Mouse (Mus musculus) ovary, adult 18-20 months (tissue): Measurements from ENCODE around the gene Fads2.

Experiments used
- DNase-seq: peaks from one replicate; pipeline ENCODE4 v3.0.0; 2022; ENCODE audit warnings: low spot score, mixed read lengths

Gene Fads2

DNA sequence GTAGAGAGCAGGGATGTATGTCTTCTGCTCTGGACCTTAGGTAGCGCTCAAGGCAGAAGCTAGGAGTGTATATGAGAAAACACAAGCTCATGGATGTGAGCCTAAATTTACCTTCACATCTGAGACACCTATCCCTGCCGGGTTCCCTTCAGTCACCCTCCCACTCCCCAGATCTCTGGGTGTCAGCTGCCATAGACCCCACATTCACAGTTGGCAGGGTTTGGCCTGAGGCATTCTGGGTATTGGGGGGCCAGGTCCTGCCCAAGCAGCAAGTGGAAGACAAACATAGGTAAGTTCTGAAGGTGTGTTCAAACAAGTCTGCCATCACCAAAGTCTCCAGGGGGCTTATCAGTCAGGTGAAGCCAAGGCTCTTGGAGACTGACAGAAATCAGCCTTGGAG lies 39.9 kb downstream of the Fads2 start:
- no peak for DNase-seq

DNA sequence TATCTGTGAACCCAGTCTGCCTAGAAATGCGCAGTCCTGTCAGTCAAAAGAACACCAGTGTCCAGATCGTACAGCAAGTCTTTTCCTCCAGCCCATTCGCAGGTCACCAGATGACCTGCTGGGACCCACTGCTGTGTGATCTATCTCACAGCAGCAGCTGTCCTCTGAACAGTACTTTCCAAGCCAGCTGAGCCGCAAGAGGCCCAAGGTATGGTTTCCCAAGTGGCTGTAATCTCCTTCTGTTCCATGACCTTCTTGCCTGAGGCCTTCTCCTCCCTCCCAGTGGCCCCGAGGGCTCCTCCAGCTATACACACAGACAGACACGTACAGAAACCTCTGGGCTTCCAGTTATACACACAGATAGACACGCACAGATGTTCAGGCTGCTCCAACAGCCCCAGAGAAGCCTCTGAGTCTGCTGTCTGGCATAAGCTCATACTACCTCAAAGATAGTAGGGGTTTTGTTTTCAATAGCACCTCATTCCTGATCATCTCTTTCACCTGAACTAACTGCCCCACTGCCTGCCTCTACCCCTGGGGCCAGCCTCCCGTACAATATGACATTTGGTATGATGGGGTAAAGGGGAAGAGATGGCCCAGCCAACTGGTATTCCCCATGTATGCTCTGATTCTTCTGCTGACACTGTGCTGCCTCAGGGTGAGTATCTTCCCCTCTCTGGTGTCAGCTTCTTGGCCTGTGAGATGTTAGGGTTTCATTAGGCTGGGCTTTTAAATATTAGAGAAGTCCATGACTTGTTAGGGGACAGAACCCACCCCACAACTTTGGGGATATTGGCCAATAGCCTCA lies 40.6 kb downstream of the Fads2 start:
- DNase-seq = no peak

DNA sequence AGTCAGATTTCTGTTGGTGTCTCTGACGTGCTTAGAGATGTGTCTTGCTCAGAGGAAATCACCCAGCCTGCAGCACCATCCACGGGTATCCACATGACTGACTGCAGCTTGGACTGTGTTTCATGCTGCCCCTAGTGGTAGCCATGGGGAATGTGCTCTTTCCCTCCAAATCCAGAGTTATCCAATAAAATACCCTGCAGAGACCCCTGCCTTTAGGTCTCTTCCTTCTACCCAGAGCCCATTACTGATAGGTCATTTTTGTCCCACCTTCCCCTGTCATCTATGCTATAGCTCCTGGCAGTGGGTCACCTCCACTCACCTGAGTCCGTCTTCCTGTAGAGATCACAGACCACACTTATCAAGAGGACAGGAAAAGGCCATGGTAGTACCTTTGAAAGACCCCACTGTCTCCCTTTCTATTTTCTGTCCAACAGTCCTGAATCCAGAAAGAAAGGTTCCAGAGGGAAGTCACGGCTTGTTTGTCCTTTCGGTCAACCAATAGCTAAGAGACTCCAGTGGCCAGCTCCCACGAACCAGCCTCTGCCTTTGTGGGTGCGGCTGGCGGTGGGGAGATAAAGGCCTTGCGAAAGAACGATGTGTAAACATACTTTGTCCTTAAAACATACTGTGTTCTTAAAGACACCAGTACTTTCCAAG lies 41.5 kb downstream of the Fads2 start:
- peak; percentile 66 for DNase-seq

DNA sequence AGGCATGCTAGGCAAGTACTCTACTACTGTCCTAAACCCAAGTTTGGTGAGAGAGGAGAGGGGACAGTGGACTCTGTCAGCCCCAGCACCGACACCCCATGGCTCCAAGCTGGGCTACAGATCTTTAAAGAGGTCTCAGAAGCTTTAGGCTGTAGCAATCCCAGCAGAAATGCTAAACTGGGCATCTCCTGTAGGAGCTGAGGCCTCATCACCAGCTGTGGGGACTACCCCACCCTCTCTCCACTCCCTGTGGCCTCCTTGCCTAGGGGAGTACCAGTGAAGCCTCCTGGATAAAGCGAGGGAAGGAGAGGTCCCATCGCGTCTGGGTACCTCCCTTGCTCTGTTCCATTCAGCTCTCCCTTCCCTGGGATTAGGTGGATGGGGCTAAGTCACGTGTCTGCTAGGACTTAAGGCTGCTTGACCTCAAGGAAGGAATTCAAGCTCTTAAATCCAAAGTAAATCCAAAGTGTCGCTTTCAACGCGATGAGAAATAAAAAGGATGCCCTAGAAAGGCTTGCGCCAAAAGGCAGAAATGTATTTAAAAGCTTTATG lies 42.6 kb downstream of the Fads2 start:
- DNase-seq = no peak

DNA sequence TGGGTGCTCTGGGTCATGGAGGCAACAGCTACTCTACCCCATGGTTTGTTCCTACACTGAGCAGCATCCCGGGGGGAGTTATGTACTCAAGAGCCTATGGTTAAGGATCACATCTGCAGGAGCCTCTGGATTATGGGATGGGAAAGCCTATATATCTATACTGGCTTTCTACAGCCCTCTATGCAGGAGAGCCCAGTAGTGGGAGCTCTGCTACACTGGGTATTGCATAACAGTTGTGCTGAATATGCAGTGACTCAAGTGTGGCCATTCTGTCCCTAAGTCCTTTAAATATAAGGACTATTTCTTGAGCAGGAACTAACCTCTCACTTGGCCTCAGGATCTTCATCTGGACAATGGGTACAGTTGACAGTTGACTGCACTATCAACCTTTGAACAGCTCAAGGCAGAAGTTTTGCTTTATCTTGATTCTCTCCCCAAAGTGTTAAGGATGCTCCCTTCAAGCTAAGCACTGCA lies 43.2 kb downstream of the Fads2 start:
- no peak for DNase-seq

DNA sequence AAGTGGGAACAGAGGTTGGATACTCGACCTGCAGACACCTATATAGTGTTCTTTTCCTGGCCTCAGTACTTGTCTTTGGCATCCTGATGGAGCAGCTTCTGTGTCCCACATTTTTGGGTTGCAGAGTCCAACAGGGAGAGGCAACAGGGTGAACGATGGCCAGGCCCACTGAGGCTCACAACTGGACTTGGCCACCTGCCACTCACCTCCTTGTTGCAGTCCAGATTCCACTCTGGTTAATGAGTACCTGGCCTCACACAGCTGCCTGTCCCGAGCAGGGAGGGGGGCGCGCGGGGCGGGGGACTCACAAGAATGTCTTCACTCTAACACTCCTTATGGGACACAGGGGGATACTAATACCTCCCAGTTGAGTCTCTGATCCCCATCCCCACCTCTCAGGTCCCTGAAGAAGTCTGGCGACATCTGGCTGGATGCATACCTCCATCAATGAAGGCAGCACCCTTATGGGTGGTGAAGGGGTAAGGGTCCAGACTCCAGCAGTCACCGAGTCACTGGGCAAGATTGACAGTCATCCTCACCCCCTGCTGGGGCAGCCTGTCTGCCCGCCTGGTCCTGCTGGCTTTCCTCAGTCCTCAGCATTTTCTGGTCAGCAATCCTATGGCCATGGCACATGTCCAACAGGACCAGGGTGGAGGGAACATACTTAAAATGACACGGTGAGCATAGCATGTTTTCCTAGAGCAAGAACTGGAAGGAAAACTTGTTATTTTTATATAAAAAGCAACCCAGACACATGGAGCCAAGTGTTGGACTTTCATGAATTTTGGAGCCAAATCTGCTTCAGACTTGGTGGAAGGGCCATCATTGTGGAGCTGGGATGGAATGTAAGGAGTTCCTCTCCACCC lies 43.8 kb downstream of the Fads2 start:
- no peak for DNase-seq

DNA sequence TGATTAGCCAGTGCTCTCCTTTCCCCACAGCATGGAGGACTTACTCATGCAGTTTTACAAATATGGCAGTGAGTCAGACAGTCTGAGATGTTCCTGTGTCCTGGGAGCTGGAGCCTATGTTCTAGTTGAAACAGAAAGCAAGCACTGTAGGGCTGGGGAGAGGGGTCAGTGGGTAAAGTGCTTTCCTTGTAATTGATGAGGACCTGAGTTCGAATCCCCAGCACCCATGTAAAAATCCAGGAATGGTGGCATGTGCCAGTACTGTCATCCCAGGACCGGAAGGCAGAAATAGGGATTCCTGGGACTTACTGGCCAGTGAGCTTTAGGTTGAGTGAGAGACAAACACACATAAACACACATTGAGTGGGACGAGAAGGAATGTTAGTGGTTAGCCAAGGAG lies 44.9 kb downstream of the Fads2 start:
- no peak for DNase-seq

DNA sequence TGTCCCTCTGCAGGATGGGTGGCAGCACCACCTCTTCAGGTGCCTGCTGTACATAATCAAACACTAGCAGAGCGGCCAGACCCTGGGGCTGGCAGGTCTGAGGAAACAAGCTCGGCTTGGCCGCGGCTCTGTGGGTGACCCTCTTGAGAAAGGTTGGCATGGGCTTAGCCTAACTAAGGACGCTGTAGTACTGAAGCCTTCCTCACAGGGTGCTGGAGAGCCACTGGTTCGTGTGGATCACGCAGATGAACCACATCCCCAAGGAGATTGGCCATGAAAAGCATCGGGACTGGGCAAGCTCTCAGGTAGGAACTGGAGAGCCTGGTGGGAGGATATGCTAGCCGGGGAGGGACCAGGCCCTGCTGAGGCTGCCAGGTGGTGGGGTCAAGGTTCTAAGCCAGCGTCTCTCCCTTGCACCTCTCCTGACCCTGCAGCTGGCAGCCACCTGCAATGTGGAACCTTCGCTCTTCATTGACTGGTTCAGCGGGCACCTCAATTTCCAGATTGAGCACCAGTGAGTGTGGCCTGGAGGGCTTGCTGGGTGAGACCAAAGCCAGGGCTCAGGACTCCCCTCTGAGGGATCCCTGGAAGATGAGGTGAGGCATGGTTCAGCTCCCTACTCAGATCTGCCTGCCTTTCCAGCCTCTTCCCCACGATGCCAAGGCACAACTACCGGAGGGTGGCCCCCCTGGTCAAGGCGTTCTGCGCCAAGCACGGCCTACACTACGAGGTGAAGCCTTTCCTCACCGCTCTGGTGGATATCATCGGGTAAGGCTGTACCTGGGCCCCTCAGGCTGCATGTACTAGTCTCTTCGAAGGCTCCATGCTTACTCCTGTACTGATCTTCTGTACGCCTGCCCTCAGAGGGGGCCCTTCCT lies 45.5 kb downstream of the Fads2 start:
- no peak for DNase-seq

DNA sequence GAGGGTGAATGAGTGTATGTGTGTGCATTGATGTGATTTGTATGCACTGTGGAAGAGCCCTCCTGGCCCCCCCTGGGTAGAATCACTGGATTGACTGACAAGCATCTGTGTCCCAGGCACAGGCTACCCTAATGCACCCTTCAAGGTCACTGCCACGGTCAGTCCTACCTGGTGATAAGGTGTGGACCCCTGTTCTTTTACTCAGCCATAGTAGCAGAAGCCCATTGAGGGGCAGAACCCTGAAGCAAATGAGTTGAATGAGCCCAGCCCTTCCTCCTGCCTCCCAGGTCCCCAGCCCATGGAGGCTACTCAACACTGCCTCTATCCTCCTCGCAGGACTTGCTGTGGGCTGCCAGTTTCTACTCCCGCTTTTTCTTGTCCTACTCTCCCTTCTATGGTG lies 46.3 kb downstream of the Fads2 start:
- no peak for DNase-seq

DNA sequence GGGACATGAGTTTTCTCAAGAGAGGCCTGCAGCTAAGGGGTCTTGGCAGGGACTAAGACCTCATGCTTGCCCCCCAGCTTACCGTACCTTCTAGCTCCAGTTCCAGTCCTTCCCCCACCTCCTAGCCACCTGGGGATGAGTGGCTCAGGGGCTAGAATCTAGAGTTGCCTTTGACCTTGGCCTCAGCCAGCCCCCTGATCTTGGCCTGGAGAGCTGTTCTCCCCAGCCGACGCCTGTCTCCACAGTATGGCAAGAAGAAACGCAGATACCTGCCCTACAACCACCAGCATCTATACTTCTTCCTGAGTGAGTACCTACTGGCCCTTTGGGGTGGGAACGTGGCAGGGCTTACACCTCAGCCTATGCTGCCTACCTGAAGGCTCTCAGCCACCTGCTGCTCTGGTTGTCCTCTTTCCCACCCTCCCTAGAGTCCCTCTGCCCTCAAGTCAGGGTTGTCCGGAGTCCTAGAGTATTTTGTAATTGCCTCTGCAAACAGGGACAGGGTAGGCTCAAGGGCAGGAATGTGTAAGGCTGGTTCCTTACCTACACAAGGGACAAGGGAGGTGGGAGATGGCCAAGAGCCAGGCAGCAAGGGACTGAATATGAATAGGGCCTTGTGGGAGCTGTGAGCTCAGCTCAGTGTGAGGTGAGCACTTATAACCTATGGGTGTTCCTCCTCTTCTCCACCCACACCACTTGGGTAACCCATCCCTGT lies 47.0 kb downstream of the Fads2 start:
- no peak for DNase-seq

DNA sequence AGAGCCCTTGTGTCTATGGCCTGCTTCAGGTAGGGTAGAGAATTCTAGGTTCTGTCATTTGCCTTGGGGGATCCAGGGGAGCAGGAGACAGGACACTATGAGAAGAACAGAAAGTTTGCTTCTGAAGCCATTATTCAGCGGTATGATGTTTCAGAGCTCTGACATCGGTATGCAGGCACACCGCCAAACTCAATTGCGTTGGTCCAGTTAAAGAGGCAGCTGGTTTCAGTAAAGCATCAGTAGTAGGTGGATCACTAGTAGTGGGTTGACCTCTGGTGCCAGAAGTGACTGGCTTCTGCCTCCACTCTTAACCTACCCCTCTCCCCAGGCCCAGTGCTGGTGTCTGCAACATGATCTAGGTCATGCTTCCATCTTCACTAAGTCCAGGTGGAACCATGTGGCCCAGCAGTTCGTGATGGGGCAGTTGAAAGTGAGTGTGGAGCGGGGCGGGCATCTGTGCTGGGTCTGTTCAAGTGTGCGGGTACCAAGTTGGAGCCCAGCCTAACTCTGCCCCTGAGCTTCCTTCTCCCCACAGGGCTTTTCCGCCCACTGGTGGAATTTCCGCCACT lies 47.8 kb downstream of the Fads2 start:
- no peak for DNase-seq

DNA sequence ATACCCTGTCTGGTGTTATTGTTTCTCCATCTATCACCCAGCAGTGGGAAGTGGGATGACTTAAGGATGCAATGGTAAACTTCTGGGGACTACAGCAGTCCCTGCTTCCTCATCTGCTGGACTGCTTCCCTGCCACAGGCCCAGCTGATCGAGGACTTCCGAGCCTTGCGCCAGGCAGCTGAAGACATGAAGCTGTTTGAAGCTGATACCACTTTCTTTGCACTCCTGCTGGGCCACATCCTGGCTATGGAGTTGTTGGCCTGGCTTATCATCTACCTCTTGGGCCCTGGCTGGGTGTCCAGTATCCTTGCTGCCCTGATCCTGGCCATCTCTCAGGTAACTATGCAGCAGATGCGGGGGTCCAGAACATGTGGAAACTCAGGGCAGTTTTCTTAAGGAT lies 48.8 kb downstream of the Fads2 start:
- DNase-seq = no peak

DNA sequence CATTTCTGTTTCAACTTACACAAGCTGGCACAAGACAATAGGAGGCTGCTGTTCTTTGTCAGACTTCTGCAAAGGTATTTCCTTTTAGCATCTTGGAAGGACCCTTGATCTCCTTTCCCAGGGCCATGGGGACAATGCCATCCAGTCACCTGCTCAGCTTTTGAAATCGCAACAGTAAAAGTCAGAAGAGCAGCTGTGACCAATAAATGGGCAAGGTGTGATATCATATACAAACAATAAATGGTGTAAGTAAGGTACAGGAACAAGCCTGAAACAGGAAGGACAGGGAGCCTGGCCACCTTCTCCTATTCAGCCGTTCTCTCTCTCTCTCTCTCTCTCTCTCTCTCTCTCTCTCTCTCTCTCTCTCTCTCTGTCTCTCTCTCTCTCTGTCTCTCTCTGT lies 51.1 kb downstream of the Fads2 start:
- DNase-seq = no peak

DNA sequence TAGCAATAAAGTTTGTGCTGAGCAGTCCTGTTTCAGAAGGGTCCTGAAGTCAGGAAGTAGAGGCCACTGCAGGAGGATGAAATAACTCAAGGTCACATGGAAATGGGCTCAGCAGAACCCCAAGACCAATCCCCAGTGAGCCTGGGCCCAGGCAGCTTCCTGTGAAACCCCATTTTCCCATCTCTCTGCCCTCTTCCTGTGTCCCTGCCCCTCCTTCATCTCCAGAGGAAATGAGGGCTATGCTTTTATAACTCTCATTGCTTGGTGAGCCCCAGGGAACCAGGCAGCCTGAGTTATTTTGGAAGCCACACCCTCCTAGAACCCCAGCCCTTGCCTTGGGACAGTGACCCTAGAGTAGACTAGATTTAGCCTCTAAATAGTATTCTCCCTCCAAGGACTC lies 52.0 kb downstream of the Fads2 start:
- no peak for DNase-seq

DNA sequence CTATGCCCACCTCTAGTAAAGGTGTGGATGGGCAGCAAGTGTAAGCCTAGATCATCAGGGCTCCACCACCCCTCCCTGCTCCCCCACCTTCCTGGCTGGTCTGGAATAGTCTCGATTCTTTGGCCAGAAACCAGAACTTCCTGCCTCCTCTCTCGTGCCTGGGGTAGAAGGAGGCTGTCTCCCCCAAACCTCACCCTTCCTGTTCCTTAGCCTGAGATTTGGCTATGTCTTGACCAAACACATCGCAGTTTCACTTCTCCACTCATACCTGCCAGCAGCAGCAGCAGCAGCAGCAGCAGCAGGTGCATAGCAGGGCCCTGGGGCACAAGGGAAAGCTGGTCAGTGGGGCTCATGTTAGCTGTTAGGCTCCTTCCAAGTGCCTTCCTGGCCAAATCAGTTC lies 54.6 kb downstream of the Fads2 start:
- no peak for DNase-seq

DNA sequence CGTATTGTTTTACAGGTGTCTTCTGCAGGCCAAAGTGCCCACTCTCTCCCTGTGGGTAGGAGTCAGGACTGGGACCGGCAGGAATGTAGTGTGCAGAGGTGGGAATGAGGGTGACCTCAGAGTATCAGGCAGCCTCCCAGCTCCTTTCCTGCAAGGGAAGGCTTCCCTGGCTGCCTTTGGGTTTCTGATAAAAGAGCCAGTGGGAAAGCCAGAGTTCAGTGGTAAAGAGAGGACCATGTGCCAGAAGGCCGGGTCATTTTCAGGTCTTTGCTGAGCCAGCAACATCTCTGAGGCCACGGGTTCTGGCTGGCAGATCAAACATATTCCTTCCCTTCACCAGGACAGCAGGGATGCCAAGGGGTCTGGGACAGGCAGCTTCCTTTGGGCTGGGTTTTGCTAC lies 55.2 kb downstream of the Fads2 start:
- no peak for DNase-seq

DNA sequence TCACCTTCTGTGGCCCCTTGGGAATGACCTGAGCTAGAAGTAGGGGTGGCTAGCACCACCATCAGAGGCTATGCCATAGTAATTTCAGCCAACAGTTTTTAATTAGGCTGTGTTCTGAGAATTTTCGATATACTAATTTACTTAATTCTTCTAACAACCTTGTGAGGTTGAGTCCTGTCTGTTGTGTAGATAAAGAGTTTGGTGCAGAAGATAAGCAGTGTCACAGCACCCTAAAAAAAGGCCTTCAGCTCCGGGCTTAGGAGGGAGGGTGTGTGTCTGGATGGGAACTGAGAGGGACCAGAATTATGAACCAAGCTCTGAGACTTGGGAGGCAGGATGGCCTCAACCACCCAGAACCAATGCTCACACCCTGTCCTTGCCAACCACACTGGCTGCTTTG lies 55.8 kb downstream of the Fads2 start:
- DNase-seq = no peak

DNA sequence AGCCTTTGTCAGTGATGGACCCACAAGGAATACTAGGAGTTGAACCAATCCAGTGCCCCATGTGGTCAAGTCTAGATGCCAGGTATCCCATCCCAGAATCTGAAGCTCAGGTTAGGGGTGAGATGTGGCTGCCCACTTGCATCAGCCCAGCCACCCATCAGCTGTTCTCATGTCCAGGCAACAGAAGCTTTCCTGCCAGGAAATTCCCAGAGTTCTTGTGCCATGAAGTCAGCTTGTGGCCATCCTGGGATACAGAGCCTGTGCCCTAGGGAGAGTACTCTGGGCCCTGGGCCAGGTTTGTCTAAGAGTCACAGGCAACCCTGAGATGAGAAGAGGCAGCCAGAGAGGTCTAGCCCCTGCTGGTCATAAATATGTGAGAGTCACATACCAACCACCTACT lies 57.9 kb downstream of the Fads2 start:
- DNase-seq = no peak

DNA sequence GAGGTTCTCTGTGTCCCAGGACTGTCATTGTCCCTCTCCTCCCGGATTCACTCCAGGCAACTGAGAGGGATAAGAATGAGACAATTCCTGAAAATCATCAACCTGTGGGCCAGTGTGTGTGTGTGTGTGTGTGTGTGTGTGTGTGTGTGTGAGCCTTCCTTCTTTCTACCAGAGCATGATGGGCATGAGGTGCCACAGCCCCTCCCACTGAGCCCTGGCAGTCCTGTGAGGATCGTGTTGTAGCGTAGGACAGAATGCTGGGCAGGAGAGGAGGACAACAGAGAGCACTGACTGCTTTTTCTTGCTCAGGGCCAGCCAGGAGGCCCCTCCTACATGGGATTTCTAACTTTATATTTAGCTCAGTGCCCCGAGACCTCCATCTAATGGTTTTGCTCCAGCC lies 58.7 kb downstream of the Fads2 start:
- DNase-seq = no peak

DNA sequence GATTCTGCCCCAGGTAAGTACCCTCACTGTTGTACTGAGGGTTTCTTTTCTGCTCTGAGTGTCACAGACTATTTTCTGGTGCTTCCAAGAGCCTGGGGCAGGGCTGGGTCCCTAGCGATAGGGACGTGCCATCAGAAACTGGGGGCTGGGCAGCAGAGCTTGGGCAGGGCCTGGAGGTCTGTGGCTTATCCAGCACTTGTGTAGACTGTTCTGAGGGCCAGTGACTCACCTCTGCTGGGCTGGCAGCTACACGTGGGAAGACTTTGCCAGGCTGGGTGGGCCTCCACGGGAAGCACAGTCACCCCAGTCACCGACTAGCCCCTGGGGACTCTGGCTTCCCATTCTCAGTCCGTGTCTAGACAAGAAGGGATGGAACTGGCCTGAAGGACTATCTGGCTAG lies 59.3 kb downstream of the Fads2 start:
- no peak for DNase-seq
